Mouse (Mus musculus) embryonic facial prominence, embryonic 14.5 days (tissue): ENCODE measurements at regions not wholly inside any gene's neighbourhood (a gene's known extent, or its start where the extent isn't known, plus 50 kb on each side); places are given as distances from the start of the nearest gene placed in this dataset.
A peak's percentile ranks its signal among the peaks of the same experiment; 100 is the strongest.

ENCODE experiments used
- ATAC-seq: fragments of 200-750 bp; cut with Nextera tagmentation; 2 replicates; pipeline ENCODE4 v1.8.0; 2017; ENCODE audit warnings: low read depth, moderate number of reproducible peaks, moderate TSS enrichment
- DNase-seq: peaks from one replicate; pipeline ENCODE4 v3.0.0-alpha.2; 2015; ENCODE audit warnings: low spot score
- H3K27ac ChIP-seq: fragments of 300-500 bp; sonication (generic); replicated peaks from 2 replicates; pipeline ENCODE4 v1.5.1; 2014; ENCODE audit warnings: low read depth, mild to moderate bottlenecking, low read length, moderate library complexity
- H3K27me3 ChIP-seq: fragments of 300-500 bp; sonication (generic); replicated peaks from 2 replicates; pipeline ENCODE4 v1.6.1; 2014; ENCODE audit warnings: low read length; ENCODE audit not compliant: control insufficient read depth, insufficient read depth
- H3K36me3 ChIP-seq: fragments of 300-500 bp; sonication (generic); 2 replicates; pipeline ENCODE4 v1.6.1; 2014; ENCODE audit warnings: low read length, mixed read lengths; ENCODE audit not compliant: control insufficient read depth, insufficient read depth
- H3K4me1 ChIP-seq: fragments of 300-500 bp; sonication (generic); 2 replicates; pipeline ENCODE4 v1.6.1; 2014; ENCODE audit warnings: antibody characterized with exemption, low read length; ENCODE audit not compliant: control insufficient read depth, insufficient read depth
- H3K4me2 ChIP-seq: fragments of 300-500 bp; sonication (generic); 2 replicates; pipeline ENCODE4 v1.6.1; 2014; ENCODE audit warnings: low read depth, mild to moderate bottlenecking, low read length, moderate library complexity, mixed read lengths
- H3K4me3 ChIP-seq: fragments of 300-500 bp; sonication (generic); 2 replicates; pipeline ENCODE4 v1.5.1; 2014; ENCODE audit warnings: low read depth, mild to moderate bottlenecking, low read length
- H3K9ac ChIP-seq: fragments of 300-500 bp; sonication (generic); 2 replicates; pipeline ENCODE4 v1.6.1; 2014; ENCODE audit warnings: low read depth, mild to moderate bottlenecking, low read length, moderate library complexity, mixed read lengths
- H3K9me3 ChIP-seq: fragments of 300-500 bp; sonication (generic); 2 replicates; pipeline ENCODE4 v1.6.1; 2016; ENCODE audit warnings: low read length; ENCODE audit not compliant: control insufficient read depth
- WGBS: fragments of 180-500 bp; shearing (Covaris S2); extraction: QIAGEN DNeasy Blood & Tissue Kit; methylation state at CpG from one replicate; pipeline ENCODE4 v1.1.7; 2014; 5-methylcytosine and 5-hydroxymethylcytosine counted together

GRCm38 (mm10) chr16:76200268-76200667, 173.4 kb downstream of the Nrip1 start:
- no peak overlapping the region for H3K4me3 ChIP-seq
- H3K36me3 ChIP-seq, result no peaks in the 10 kb centered on the region
- H3K9ac ChIP-seq, result no peak overlapping the region
- no peak overlapping the region for H3K4me2 ChIP-seq
- H3K27me3 ChIP-seq, result no peaks in the 10 kb centered on the region
- H3K4me1 ChIP-seq, result no peaks in the 10 kb centered on the region
- no peaks in the 10 kb centered on the region for H3K9me3 ChIP-seq
- peak; percentile 44 for DNase-seq
- ATAC-seq, result no peak
- H3K27ac ChIP-seq, result no peak overlapping the region
- WGBS, result 71% methylated on average over 3 of the region's 3 CpGs

- 65% methylated on average over 3 of the region's 3 CpGs for whole genome bisulfite sequencing
- no peak overlapping the region for H3K9ac ChIP-seq
Observed at GRCm38 (mm10) chr16:76199006-76199405, 174.6 kb downstream of the Nrip1 start.

GRCm38 (mm10) chr16:76194291-76194690, 172.2 kb upstream of the Samsn1 start:
- Histone ChIP-seq H3K36me3 (no peaks in the 10 kb centered on the region), H3K4me2 (no peak overlapping the region), H3K27ac (no peak overlapping the region), H3K4me3 (no peak overlapping the region), H3K9me3 (no peaks in the 10 kb centered on the region), H3K4me1 (no peaks in the 10 kb centered on the region), H3K9ac (no peak overlapping the region), H3K27me3 (no peaks in the 10 kb centered on the region)
- 57% methylated on average over 2 of the region's 2 CpGs for WGBS
- DNase-seq (no peak), ATAC-seq (no peak)

More at GRCm38 (mm10) chr16:76199006-76199405, 174.6 kb downstream of the Nrip1 start:
- DNase-seq (no peak), ATAC-seq (no peak)
- no peaks in the 10 kb centered on the region for H3K36me3 ChIP-seq
- H3K4me1 ChIP-seq, result no peaks in the 10 kb centered on the region
- H3K9me3 ChIP-seq, result no peaks in the 10 kb centered on the region
- H3K4me2 ChIP-seq, result no peak overlapping the region
- no peaks in the 10 kb centered on the region for H3K27me3 ChIP-seq
- no peak overlapping the region for H3K27ac ChIP-seq
- H3K4me3 ChIP-seq, result no peak overlapping the region

- Histone ChIP-seq H3K36me3 (no peaks in the 10 kb centered on the region), H3K9me3 (no peaks in the 10 kb centered on the region), H3K4me3 (no peak overlapping the region), H3K9ac (no peak overlapping the region), H3K4me2 (no peak overlapping the region), H3K27me3 (no peaks in the 10 kb centered on the region), H3K4me1 (peaks cover 3% of the 10 kb centered on the region; the same call in 1 of the 2 replicates), H3K27ac (no peak overlapping the region)
- DNase-seq, result no peak
- ATAC-seq, result no peak
- 92% methylated on average over 10 of the region's 10 CpGs for WGBS
Observed at GRCm38 (mm10) chr16:76191135-76191534, 169.1 kb upstream of the Samsn1 start.

- Histone ChIP-seq H3K27me3 (no peaks in the 10 kb centered on the region), H3K27ac (no peak overlapping the region; the same call in 1 of the 2 replicates), H3K9me3 (no peaks in the 10 kb centered on the region), H3K4me2 (no peak overlapping the region), H3K4me1 (peaks cover 7% of the 10 kb centered on the region; the same call in 1 of the 2 replicates), H3K36me3 (no peaks in the 10 kb centered on the region), H3K9ac (no peak overlapping the region), H3K4me3 (no peak overlapping the region)
- ATAC-seq, result no peak
- 63% methylated on average over 2 of the region's 2 CpGs for WGBS
- DNase-seq, result no peak
Observed at GRCm38 (mm10) chr16:76183556-76183955, 161.5 kb upstream of the Samsn1 start.

- WGBS, result 9% methylated on average over 3 of the region's 3 CpGs
- H3K27me3 ChIP-seq, result no peaks in the 10 kb centered on the region
- DNase-seq, result peak; percentile 91
Observed at GRCm38 (mm10) chr16:76183105-76183504, 161.0 kb upstream of the Samsn1 start.

GRCm38 (mm10) chr16:76181596-76181995, 159.5 kb upstream of the Samsn1 start:
- Histone ChIP-seq H3K9ac (no peak overlapping the region), H3K27ac (no peak overlapping the region), H3K4me2 (no peak overlapping the region), H3K27me3 (no peaks in the 10 kb centered on the region), H3K36me3 (no peaks in the 10 kb centered on the region), H3K4me3 (no peak overlapping the region), H3K9me3 (no peaks in the 10 kb centered on the region), H3K4me1 (0 out of 2 replicates have a peak, but pooled peaks cover 4% of the 10 kb centered on the region)
- ATAC-seq, result no peak
- WGBS, result 79% methylated on average over 3 of the region's 3 CpGs
- no peak for DNase-seq

More at GRCm38 (mm10) chr16:76183105-76183504, 161.0 kb upstream of the Samsn1 start:
- Histone ChIP-seq H3K4me3 (no peak overlapping the region), H3K9ac (no peak overlapping the region), H3K36me3 (no peaks in the 10 kb centered on the region), H3K4me1 (peaks cover 6% of the 10 kb centered on the region; the same call in 1 of the 2 replicates), H3K27ac (no peak overlapping the region; the same call in 1 of the 2 replicates), H3K9me3 (no peaks in the 10 kb centered on the region), H3K4me2 (no peak overlapping the region)
- peak; percentile 94 for ATAC-seq

- Histone ChIP-seq H3K27ac (no peak overlapping the region), H3K4me1 (no peaks in the 10 kb centered on the region), H3K4me2 (no peak overlapping the region), H3K9me3 (no peaks in the 10 kb centered on the region), H3K4me3 (no peak overlapping the region), H3K9ac (no peak overlapping the region), H3K36me3 (no peaks in the 10 kb centered on the region), H3K27me3 (no peaks in the 10 kb centered on the region)
- ATAC-seq (no peak), DNase-seq (no peak)
- 75% methylated on average over 2 of the region's 2 CpGs for WGBS
Observed at GRCm38 (mm10) chr16:76167651-76168050, 145.6 kb upstream of the Samsn1 start.

GRCm38 (mm10) chr16:76160879-76161278, 138.8 kb upstream of the Samsn1 start:
- ATAC-seq, result no peak
- 75% methylated on average over 5 of the region's 5 CpGs for WGBS
- H3K4me2 ChIP-seq, result no peak overlapping the region

More at GRCm38 (mm10) chr16:76160879-76161278, 138.8 kb upstream of the Samsn1 start:
- no peak overlapping the region for H3K4me3 ChIP-seq
- H3K9me3 ChIP-seq, result no peaks in the 10 kb centered on the region
- H3K36me3 ChIP-seq, result no peaks in the 10 kb centered on the region
- DNase-seq, result no peak
- no peak overlapping the region for H3K27ac ChIP-seq
- no peaks in the 10 kb centered on the region for H3K4me1 ChIP-seq
- no peaks in the 10 kb centered on the region for H3K27me3 ChIP-seq
- H3K9ac ChIP-seq, result no peak overlapping the region
